Comparison of ENCODE assay signal across 8 mouse cellular contexts in genomic region chr2:173738232-173738631, GRCm38 (mm10). TPM values are rescaled to one million over a fixed set of nuclear protein-coding genes. Genes with fewer than 3 reads are reported as not detected.
A peak's percentile ranks its signal among the peaks of the same experiment; 100 is the strongest.
DNase-seq lines count a peak whose midpoint lies in the region; ATAC-seq lines count a peak whose summit lies in the region.

No protein-coding gene starts in this region.

- peak overlapping the region; percentile 84 for H3K9ac ChIP-seq in heart, embryonic 14.5 days (ENCODE audit: low read length)
- peak overlapping the region; percentile 77; the same call in 1 of the 2 replicates for H3K9ac ChIP-seq in hindbrain, embryonic 11.5 days (ENCODE audit: low read depth, low read length)

- peaks cover 9 to 13% of the 10 kb centered on the region in 2 experiments for H3K4me1 ChIP-seq in heart, embryonic 14.5 days (ENCODE audit: control insufficient read depth in 2 of 2, insufficient read depth in 2 of 2, low read length in 2 of 2)
- H3K4me1 ChIP-seq in hindbrain, embryonic 11.5 days (replicated peaks; ENCODE audit: control insufficient read depth, insufficient read depth, low read length), result no peaks in the 10 kb centered on the region; the same call in none of the 2 replicates
- H3K4me1 ChIP-seq in midbrain, embryonic 10.5 days, result peaks cover 22% of the 10 kb centered on the region

- ATAC-seq in heart, embryonic 14.5 days (ENCODE audit: insufficient number of reproducible peaks, insufficient read depth, low FRiP score, low read depth), result no peak
- ATAC-seq in hindbrain, embryonic 11.5 days (ENCODE audit: low FRiP score), result no peak

- no peak overlapping the region for H3K27ac ChIP-seq in heart, embryonic 14.5 days (replicated peaks in 1 of 2; ENCODE audit: control insufficient read depth in 1 of 2, insufficient read depth in 1 of 2, low read depth in 2 of 2, low read length in 2 of 2)
- H3K27ac ChIP-seq in hindbrain, embryonic 11.5 days (ENCODE audit: low read depth, low read length), result no peak overlapping the region
- H3K27ac ChIP-seq in midbrain, embryonic 10.5 days (replicated peaks), result peak overlapping the region; percentile 94

- H3K4me2 ChIP-seq in heart, embryonic 14.5 days (ENCODE audit: low read length), result peak overlapping the region; percentile 90
- peak overlapping the region; percentile 74 for H3K4me2 ChIP-seq in hindbrain, embryonic 11.5 days (replicated peaks; ENCODE audit: low read depth, low read length)

- H3K27me3 ChIP-seq in heart, embryonic 14.5 days (ENCODE audit: control insufficient read depth, insufficient read depth, low read length), result no peaks in the 10 kb centered on the region
- H3K27me3 ChIP-seq in hindbrain, embryonic 11.5 days (ENCODE audit: control insufficient read depth, insufficient read depth, low read length), result no peaks in the 10 kb centered on the region
- no peaks in the 10 kb centered on the region for H3K27me3 ChIP-seq in midbrain, embryonic 10.5 days (ENCODE audit: low read depth, poor library complexity, severe bottlenecking)

- WGBS in heart, embryonic 14.5 days, result 66% methylated on average over 9 of the region's 9 CpGs
- WGBS in hindbrain, embryonic 11.5 days, result 86% methylated on average over 9 of the region's 9 CpGs
- 87% methylated on average over 9 of the region's 9 CpGs for WGBS in midbrain, embryonic 10.5 days

- DNase-seq in heart, adult 18-20 months, result no peak
- peak; percentile 17 for DNase-seq in NIH3T3 (ENCODE audit: low read depth)
- no peak for DNase-seq in hindbrain, embryonic 11.5 days (ENCODE audit: low spot score)
- DNase-seq in midbrain, embryonic 10.5 days (ENCODE audit: low spot score), result no peak
- no peak for DNase-seq in retina, postnatal 1 day
- no peak for DNase-seq in adrenal gland, postnatal 25 days
- no peak for DNase-seq in thymus, postnatal 14 days

- peaks cover 8% of the 10 kb centered on the region for H3K36me3 ChIP-seq in heart, embryonic 14.5 days (ENCODE audit: control insufficient read depth, insufficient read depth, low read length)
- H3K36me3 ChIP-seq in hindbrain, embryonic 11.5 days (ENCODE audit: control insufficient read depth, insufficient read depth, low read length), result no peaks in the 10 kb centered on the region
- peaks cover 12% of the 10 kb centered on the region for H3K36me3 ChIP-seq in midbrain, embryonic 10.5 days

- no peaks in the 10 kb centered on the region for H3K9me3 ChIP-seq in heart, embryonic 14.5 days (ENCODE audit: control insufficient read depth, low read length)
- H3K9me3 ChIP-seq in hindbrain, embryonic 11.5 days (ENCODE audit: control insufficient read depth, low read length), result no peaks in the 10 kb centered on the region
- H3K9me3 ChIP-seq in midbrain, embryonic 10.5 days (replicated peaks), result no peaks in the 10 kb centered on the region

- H3K4me3 ChIP-seq in heart, embryonic 14.5 days (ENCODE audit: control insufficient read depth in 1 of 2, insufficient read depth in 1 of 2, low read depth in 1 of 2, low read length in 2 of 2), result peak overlapping the region; percentile 74 to 96
- H3K4me3 ChIP-seq in hindbrain, embryonic 11.5 days (ENCODE audit: low read depth, low read length), result peak overlapping the region; percentile 82
- peak overlapping the region; percentile 75 for H3K4me3 ChIP-seq in midbrain, embryonic 10.5 days

RNA-seq across cellular contexts. Expression of gene Vapb, which starts 0.9 kb away (rescaled TPM):
- 7.9 and 10.6 TPM in 2 replicates for polyA plus RNA-seq in heart, embryonic 14.5 days (2014; fragmentation: Nextera tagmentation; extraction: Ambion mirVana)
- total RNA-seq in heart, adult 18-20 months (2021), result 100 to 1,000 TPM; 111 to 126 TPM
- 16.1 and 18.1 TPM in 2 replicates for polyA plus RNA-seq in hindbrain, embryonic 11.5 days (2014; fragmentation: Nextera tagmentation; extraction: Ambion mirVana)
- polyA plus RNA-seq in midbrain, embryonic 10.5 days (2016; fragmentation: Nextera tagmentation; extraction: Ambion mirVana), result 9.4 and 11.6 TPM in 2 replicates
- 130 and 177 TPM in 2 replicates for total RNA-seq in adrenal gland, postnatal 25 days (2021)

RNA-seq across cellular contexts. Expression of gene 1700010B08Rik, which starts 19.0 kb away (rescaled TPM):
- polyA plus RNA-seq in heart, embryonic 14.5 days (2014; fragmentation: Nextera tagmentation; extraction: Ambion mirVana), result not detected in 2 replicates
- not detected for total RNA-seq in heart, adult 18-20 months (2021)
- not detected in 2 replicates for polyA plus RNA-seq in hindbrain, embryonic 11.5 days (2014; fragmentation: Nextera tagmentation; extraction: Ambion mirVana)
- polyA plus RNA-seq in midbrain, embryonic 10.5 days (2016; fragmentation: Nextera tagmentation; extraction: Ambion mirVana), result not detected in 2 replicates
- total RNA-seq in adrenal gland, postnatal 25 days (2021), result not detected in 2 replicates
